Mouse (Mus musculus) brain, adult 2 months (tissue): ENCODE measurements around the gene Cluh.

ENCODE experiments used
- DNase-seq: peaks from one replicate; pipeline ENCODE4 v3.0.0; 2011; ENCODE audit warnings: low read depth, low spot score

Gene Cluh

DNA sequence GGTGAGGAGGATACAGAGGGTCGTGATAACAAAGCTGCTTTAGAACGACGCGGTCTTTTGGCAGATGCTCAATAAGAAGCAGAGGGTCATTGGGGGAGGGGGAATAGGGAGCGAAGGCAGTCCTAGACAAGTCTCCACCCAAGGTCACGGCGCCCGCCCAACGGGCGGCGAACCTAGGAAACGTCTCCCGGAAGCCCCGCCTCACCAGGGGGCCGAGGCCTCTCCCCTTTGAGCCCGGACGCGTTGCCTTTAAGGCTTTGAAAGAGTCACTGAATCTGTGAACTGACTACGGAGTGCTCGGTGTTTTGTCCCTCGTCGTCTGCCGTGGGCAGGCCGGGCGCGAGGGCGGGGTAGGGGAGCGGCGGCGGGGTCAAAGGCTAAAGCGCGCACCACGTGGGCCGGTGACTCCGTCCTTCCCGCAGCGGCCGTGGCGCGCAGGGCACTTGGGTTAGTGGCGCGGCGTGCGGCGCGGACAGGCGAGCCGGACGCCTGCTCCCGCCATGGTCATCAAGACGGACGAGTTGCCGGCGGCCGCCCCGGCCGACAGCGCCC lies at the start of gene Cluh:
TSS of gene Cluh (plus strand) at position 401 of the 552 bp plus-strand sequence.
- DNase-seq, result peak; percentile 98

DNA sequence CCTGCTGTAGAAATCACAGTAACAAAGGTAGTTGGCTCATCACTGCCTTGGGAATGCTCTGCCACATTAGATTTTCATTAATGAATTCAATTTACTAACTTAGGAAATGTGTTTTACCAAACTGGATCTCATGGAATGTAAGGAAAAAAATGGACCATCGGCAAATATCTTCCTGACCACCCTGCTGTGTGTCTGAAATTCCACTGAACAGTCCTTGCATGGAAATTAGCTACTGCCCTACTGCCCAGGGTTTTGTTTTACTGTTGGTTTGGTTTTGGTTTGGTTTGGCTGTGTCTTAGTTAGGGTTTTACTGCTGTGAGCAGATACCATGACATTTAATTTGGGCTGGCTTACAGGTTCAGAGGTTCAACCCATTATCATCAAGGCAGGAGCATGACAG lies 47.0 kb upstream of the Cluh start:
- DNase-seq, result no peak

DNA sequence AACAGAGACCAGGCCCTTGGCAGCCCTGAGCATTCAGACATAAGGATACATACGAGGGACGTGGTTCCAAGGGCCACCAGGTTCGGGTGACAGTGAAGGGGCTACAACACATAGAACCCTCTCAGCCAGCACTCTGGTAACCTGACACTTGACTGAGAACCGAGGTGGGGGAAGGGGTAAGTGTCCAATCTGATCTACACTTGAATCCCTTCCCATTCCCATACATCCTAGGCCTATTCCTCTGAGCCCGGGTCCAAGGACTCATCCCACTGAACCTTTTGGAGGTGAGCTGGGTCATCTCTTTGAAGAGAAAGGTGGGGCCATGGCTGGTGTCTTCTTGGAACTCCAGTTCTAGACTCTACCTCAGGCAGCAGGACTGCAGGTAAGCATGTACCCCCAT lies 39.2 kb upstream of the Cluh start:
- DNase-seq, result no peak

DNA sequence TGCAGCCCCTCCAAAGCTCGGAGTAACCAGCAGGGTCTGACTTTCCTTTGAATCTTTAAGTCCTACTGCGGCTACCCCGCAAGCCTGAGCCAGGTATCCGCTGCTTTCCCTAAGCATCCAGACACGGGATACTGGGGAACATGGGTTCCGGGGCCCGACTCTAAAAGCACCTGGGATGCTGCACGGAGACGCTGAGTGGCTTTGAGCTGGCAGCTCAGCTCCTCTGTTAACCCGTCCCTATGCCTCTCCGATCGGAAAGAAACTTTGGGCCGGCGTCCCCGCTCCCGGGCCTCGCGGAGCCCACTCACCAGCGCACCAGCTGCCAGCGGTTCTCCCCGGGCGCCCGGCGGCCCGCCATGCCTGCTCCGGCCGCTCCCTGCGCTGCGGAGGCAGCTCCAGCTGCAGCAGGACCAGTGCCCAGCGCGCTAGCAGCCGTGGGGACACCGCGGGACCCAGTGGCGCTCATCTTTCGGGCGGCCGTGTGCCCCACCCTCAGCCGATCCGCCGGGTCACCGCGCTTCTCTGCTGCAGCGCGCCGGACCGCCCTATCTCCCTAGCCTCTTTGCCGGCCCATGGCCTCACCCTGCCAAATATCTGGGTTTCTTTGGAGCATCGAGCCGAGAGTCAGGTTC lies 38.6 kb upstream of the Cluh start, which contains the start of gene Rap1gap2:
TSS of gene Rap1gap2 (minus strand) at position 371 of the 632 bp plus-strand sequence.
- peak; percentile 53 for DNase-seq

DNA sequence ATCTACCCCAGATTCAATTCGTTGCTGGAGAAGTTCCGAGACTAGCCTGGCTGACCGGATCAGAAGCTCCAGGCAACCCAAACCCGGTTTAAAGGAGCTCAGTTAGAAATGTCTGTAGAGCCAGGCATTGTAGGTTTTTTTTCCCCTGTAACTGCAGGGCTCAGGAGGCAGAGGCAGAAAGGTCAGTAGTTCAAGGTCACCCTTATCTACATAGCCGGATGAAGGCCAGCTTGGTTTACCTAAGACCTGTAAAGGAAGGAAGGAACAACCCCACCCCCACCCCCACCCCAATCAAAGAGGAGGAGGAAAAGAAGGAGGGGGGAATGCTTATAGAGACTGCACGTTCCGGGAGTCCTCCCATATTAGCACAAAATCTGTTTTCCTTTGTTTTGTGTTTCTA lies 37.9 kb upstream of the Cluh start:
- no peak for DNase-seq

DNA sequence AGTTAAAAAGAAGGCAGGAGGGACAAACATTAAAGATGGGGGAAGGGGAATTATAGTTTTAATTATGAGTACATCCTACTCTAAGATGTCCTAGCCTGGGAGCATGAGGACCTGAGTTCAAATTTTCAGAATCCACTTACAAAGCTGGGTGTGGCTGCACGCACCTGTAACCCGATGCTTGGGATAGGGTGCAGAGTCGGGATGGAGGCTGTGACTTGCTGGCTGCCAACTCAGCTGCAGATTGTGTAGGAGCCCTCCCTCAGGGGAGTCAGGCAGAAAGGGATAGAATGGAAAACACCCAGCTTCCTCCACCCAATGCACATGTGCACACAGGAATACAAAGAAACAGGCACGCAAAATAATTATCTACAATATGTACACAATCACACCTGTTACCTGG lies 35.9 kb upstream of the Cluh start:
- DNase-seq, result no peak

DNA sequence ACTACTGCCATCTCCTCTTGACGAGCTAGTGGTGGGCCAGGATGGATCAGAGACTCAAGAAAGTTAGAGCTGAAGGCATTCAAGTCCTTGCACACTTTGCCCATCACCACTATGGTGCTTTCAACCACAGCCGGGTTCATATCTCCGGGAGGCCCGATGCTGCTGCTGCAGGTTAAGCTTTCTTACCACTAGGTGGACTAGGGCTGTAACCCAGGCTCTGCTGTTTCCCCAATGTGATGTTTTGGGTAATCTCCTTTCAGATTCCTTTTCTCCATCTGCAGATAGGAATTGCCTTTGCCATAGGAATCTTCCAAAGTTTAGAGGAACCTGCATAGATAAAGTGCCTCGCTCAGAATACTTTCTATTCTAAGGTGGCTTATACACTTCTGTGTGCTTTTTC lies 33.7 kb upstream of the Cluh start:
- DNase-seq, result no peak

DNA sequence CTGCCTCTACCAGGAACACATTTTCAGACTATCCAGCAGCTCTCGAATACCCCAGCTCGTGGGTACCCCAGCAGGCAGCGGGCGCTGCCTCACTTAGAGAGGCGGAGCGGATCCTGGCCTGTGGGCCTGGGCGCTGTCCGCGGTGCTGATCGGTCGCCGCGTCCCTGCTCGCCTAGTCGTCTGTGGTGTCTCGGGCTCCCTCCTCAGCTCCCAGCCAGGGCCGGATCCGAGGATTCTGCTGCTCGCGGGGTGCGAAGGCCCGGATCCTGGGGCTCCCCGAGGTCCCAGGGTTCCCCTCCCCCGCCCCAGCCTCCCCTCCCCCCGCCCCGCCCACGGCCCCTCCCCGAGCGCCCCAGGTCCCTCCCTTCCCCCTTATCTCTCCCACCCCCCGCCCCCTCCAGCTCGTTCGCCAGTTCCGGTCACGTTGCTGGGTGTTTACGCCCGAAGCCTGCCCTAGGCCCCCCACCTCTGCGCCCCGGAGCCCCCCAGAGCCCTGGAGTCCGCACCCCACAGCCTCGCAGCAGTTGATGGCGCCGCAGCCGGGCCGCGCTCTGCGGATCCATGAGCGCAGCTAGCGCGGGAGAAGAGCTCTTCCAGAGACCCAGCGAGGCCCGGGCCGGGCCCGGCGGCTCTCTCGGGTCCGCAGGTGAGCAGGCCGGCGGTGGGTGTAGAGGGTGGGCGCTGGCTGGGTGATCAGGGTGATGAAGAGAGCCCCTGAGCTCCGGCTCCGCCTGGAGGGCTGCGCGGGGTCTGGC lies 29.9 kb upstream of the Cluh start, which contains the start of gene Ccdc92b:
TSS of gene Ccdc92b (plus strand) at position 405 of the 755 bp plus-strand sequence.
- DNase-seq, result peak; percentile 75

DNA sequence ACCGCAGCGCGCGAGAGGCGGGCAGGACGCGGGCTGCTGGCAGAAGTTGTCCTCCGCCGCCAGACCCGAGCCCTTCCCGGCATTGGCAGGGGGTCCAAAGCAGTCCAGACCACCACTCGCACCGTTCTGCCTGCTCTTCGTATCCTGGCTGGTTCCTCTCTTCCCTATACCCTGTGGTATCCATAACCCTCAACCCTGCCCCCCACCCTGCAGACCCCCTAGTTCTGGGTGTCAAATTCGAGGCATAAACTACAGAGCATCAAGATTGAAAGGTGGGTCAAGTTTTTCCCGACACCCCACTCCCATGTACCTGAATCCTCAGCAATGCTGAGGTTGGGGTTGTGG lies 29.4 kb upstream of the Cluh start:
- DNase-seq, result no peak

DNA sequence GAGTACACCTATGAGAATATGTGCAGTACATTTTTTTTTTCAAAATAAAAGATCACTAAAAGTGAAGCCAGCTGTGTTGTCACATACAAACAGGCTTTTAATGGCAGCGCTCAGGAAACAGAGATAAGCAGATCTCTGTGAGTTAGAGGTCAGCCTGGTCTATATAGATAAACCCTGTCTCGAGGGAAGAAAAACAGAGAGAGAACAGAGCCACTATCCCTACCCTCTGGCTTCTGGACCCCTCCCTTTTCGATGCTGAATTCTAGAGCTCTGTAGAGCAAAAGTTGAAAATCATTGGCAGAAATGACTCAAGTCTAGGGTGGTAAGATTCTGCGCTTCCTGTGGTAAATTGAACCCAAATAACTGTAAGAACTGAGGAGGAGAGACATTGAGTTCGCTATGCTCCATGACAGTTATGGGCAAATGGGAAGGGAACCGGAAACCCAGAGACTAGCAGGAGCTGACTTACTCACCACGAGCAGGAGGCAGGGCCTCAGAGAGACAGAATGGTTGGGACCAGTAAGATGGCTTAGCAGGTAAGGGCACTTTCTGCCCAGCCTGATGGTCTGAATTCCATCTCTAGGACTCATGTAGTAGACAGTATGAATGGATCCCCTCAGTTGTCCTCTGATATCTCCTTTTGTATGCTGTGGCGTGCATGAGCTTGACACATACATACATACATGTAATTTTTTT lies 27.2 kb upstream of the Cluh start:
- DNase-seq, result no peak

DNA sequence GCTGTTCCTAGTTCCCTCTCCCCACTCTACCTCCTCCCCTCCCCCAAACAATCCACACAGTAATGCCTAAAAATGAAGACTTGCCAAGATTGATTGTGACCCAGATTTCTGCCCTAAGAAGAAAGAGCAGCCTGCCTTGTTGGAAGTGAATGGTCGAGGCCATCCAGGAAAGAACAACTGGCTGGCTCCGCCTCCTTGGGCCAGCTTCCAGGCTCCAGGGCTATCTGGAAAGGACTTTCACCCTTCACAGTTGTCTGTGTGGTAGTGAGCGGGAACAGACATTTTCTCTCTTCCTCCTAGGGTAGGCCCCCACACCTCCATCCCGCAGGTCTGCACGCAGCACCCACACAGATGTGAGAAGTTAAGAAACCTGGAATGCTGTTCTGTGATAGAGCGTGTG lies 25.6 kb upstream of the Cluh start:
- DNase-seq, result no peak

DNA sequence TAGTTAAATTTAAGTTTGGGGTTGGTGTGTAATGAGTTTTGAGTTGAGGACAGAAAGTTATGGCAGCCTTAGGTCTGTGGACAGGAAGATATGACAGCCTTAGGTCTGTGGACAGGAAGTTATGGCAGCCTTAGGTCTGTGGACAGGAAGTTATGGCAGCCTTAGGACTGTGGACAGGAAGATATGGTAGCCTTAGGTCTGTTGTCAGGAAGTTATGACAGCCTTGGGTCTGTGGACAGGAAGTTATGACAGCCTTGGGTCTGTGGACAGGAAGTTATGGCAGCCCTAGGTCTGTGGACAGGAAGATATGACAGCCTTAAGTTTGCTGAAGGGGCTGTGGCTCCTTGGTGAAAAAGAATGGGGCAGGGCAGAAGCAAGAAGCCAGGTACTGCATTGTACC lies 24.0 kb upstream of the Cluh start:
- no peak for DNase-seq

DNA sequence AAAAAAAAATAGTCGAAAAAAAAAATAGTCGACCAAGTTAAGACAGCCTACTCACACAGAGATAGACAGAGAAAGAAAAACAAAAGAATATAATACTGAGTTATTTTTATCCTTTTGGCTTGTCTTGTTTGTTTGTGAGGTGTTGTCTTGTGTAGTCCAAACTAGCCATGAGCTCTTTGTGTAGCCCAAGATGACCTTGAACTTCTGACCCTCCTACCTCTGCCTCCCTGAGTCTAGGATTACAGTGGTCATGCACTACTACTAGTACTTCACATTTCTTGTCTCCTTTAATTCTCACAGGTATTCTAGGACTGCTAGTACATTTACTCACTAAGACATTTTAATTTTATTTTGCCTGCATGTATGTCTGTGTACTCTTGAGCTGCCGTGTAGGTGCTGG lies 21.8 kb upstream of the Cluh start:
- no peak for DNase-seq

DNA sequence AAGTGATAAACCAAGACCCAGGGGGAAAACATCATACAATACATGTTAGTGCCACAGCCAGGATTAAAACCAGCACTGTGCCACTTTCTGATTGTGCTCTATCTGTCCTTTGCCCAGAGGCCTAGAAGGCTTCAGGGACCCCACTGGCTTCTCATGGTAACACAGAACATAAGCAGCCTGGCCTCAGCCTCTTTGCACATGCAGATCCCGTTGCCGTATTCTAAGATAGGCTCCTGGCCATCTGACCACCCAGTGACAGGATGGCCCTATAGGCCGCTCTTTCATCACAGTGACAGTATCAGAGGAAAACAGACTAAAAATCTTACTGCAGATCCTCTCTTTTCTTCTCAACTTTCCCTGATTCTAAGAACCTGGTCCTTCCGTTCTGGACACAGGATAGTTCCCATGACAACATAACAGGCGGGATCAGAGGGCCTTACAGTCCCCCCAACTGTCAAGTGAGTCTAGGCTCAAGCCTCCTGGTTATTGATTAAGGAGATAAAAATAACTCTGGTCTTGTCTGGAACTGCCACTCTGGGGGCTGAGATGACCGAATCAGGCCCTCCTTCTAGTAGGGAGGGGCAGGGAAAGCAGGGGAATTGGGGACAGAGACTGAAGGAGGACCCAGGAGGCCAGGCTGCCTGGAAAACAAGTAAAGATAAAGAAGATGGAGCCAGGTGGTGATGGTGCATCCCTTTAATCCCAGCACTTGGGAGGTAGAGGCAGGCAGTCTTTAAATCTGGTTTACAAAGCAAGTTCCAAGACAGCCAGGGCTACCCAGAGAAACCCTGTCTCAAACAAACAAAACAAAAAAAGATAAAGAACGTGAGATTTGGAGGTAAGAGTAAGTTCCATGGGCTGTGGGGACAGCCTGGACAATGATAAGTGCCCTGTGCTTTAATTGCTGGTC lies 17.2 kb upstream of the Cluh start:
- no peak for DNase-seq

DNA sequence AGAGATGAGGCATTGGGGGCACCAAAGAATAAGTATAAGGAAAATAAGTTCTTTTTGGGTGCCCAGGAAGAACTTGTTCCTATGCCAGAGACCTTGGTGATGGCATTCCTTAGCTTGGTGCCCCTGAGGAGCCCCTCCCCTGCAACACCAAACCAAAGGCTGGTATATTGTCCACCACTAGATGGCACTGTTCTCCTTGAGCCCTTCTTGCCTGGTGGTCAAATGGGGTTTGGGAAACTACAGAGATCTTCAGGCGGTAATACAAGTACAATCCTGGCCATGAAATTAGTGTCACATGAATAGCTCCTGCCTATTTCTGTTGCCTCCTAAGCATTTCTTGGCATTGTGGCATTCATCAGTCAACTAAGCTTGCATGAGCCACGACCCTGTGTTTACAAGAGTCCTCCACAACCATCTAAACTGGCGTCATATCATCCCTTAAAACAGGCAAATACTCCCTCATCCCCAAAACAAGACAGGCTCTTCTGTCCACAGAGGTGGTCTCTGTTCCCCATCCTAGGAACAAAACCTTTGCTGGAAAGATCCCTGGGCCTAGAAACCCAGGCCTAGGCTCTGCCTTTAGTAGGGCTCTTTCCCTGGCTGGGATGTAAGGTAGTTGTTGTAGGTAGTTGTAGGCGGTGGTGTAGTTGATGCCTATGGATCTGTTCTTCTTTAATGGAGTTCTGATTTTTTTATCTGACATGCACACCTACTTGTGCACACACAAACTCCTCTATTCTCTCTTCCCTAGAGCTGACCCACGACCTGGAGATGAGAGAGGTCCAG lies 14.6 kb upstream of the Cluh start:
- DNase-seq, result peak; percentile 89

DNA sequence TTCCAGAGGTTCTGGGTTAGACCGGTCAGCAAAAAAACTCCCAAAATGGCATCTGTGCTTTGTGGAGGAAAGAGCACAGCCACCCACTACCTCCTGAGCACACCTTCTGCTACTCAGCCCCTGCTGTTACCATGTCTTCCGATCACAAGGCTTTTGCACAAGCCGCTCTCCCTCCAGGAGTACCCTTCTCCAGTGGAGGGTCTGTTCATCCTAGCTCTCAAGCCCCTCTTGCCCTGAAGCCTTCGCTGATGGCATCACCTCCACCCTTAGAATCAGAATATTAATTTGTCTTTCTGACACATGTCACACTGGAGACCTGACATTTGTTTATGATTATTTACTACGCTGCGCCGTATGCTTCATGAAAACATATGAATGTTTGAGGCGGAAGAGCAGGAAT lies 11.8 kb upstream of the Cluh start:
- DNase-seq, result peak; percentile 49

DNA sequence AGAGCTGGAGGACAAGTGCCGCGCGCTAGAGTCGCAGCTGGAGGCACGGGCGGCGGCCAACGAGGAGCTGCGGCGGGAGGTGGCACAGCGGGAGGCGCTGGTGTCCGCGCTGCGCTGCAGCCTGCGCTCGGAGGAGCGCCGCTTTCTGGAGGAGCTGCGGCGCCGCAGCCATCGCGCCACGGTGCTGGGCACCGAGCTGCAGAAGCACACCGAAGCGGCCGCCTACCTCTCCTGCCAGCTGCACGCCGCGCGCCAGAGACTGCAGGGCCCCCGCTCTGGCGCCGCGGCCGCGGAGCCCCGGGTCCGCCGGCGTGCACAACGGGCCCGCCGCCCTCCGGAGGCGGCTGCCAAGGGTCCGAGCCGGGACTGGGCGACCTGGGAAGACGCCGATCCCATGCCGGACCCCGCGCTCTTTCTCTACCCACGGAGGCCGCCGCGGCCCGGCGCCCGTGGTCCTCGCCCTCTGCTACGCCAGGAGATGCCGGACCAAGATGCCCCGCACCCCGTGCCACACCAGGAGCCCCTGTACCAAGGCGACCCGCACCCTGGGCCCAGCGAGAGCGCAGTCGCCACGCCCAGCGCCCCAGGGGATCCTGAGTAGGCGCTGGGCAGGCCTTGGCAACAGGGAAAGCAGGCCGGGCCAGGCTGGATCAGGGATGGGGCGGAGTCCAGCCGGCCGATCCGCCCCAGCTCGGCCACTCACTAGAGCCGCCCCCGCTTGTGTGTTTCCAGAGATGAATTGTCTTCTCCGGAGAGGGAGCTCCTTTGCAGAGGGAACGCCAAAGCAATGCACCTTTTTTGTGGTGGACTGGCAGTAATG lies 11.1 kb upstream of the Cluh start:
- peak; percentile 94 for DNase-seq

DNA sequence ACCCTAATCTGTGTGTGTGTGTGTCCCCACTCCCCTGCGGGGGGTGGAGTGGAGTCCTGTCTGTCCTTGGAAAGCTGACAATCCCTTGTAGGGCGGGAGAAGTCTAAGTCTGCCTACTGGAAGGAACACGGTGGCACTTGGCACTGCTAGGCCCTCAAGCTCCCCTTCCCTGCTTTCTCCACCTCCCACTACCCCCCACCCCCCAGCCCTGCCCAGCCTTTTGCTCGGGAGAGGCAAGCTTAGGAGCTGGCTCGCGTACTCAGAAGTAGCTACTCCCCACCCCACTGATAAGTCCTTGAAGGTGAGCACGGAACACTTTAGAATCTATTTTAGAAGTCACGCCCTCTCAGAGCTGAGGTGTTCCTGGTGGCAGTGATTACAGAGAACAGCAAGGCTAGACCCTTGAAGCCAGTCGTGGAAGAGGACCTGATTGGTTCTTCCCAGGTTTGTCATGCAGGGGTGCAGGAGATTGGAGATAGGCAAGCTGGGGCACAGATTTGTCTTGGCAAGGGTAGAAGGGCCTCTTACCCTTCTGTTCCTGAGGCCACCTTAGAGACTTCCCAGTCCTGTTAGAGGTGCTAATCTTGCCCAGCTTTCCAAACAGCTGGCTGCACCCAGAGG lies 10.4 kb upstream of the Cluh start:
- no peak for DNase-seq

DNA sequence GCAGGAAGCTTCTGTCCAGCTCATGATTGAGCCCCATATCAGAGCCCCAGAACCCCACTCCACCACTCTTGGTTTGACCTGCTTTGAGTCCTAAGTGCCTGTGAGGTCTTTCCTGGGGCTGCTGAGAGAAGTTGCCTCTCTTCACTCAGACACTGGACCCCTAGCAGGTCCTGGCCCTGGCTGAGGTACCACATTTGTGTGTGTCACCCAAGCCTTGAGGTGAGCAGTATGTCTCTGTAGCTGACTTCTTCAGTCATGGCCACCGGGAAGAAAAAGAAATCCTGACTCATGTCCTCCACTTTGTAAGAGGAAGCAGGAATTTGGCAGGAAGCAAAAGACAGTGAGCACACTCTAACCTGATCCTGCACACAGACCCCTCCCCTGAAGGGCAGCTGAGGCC lies 9.7 kb upstream of the Cluh start:
- DNase-seq, result no peak
